Mouse (Mus musculus) liver, embryonic 12.5 days (tissue): ENCODE measurements around the gene Sept9. TPM values are rescaled to one million over a fixed set of nuclear protein-coding genes. Genes with fewer than 3 reads are reported as not detected.

ENCODE experiments used
- ATAC-seq: fragments of 200-750 bp; cut with Nextera tagmentation; 2 replicates; pipeline ENCODE4 v1.8.0; 2017; ENCODE audit warnings: moderate number of reproducible peaks, mild to moderate bottlenecking, moderate library complexity
- H3K27ac ChIP-seq: fragments of 300-500 bp; sonication (generic); 2 replicates; pipeline ENCODE4 v1.5.1; 2016; ENCODE audit warnings: mild to moderate bottlenecking
- H3K27me3 ChIP-seq: fragments of 300-500 bp; sonication (generic); replicated peaks from 2 replicates; pipeline ENCODE4 v1.6.1; 2016; ENCODE audit warnings: mild to moderate bottlenecking, moderate library complexity
- H3K36me3 ChIP-seq: fragments of 300-500 bp; sonication (generic); 2 replicates; pipeline ENCODE4 v1.6.1; 2016; ENCODE audit warnings: mild to moderate bottlenecking, moderate library complexity
- H3K4me1 ChIP-seq: fragments of 300-500 bp; sonication (generic); 2 replicates; pipeline ENCODE4 v1.6.1; 2016
- H3K4me2 ChIP-seq: fragments of 300-500 bp; sonication (generic); 2 replicates; pipeline ENCODE4 v1.6.1; 2016; ENCODE audit warnings: mild to moderate bottlenecking, moderate library complexity
- H3K4me3 ChIP-seq: fragments of 300-500 bp; sonication (generic); 2 replicates; pipeline ENCODE4 v1.5.1; 2016; ENCODE audit warnings: mild to moderate bottlenecking, moderate library complexity
- H3K9ac ChIP-seq: fragments of 300-500 bp; sonication (generic); 2 replicates; pipeline ENCODE4 v1.6.1; 2016; ENCODE audit warnings: mild to moderate bottlenecking, moderate library complexity
- H3K9me3 ChIP-seq: fragments of 300-500 bp; sonication (generic); replicated peaks from 2 replicates; pipeline ENCODE4 v1.6.1; 2016; ENCODE audit warnings: mild to moderate bottlenecking, moderate library complexity
- WGBS: fragments of 180-500 bp; shearing (Covaris S2); methylation state at CpG from one replicate; pipeline ENCODE4 v1.1.7; 2016; ENCODE audit not compliant: insufficient replicate concordance; 5-methylcytosine and 5-hydroxymethylcytosine counted together
- polyA plus RNA-seq: library from polyadenylated mRNA; unstranded; fragments of >200 nt; fragmentation: Nextera tagmentation; extraction: Ambion mirVana; gene quantifications from 2 replicates; pipeline ENCODE4 v1.2.1, GENCODE M21; 2016

Gene Sept9
- polyA plus RNA-seq, 1 experiment from 2014 or later, result 72.0 TPM

- ATAC-seq, result no peak
- Histone ChIP-seq H3K36me3 (no peaks in the 10 kb centered on the region), H3K9ac (no peak overlapping the region)
These were observed 41.6 kb downstream of the Sept9 start for GRCm38 (mm10) chr11:117240861-117241738.

DNA sequence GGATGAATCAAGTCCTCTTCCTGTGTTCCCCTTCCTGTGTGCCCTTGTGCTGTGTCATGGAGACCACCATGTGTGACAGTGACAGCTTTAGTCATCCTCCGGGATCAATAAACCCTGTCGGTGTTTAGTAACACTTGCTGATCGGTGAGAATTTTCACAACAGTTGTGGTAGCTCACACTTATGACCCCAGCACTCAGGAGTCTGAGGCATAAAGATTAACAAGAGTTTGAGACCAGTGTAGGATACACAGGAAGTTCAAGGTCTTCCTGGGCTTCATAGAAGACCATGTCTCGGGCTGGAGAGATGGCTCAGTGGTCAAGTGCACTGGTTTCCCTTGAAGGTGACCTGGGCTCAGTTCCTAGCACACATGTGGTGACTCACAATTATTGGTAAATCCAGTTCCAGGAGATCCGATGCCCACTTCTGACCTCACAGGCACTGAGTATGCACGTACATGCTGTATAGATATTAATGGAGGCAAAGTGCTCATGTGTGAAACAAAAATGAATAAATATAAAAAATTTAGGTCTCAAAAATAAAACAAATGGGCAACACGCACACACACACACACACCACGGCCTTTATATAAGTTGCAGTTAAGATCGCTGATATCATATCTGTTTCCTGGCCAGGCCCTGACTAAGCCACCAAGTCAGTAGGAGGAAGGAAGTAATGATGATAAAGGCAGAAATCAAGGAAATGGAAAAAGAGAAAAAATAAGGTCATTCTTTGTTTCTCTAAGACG is 43.1 kb downstream of the Sept9 start:
- H3K4me3 ChIP-seq, result no peak overlapping the region
- no peak overlapping the region for H3K9ac ChIP-seq
- WGBS, result 42% methylated on average over 10 of the region's 10 CpGs
- no peaks in the 10 kb centered on the region for H3K36me3 ChIP-seq
- H3K27ac ChIP-seq, result no peak overlapping the region
- ATAC-seq, result no peak
- H3K27me3 ChIP-seq, result peaks cover 9% of the 10 kb centered on the region; the same call in 1 of the 2 replicates
- no peak overlapping the region for H3K4me2 ChIP-seq
- H3K9me3 ChIP-seq, result no peaks in the 10 kb centered on the region
- peaks cover 37% of the 10 kb centered on the region for H3K4me1 ChIP-seq

More at GRCm38 (mm10) chr11:117240861-117241738, 41.6 kb downstream of the Sept9 start:
- peaks cover 26% of the 10 kb centered on the region for H3K4me1 ChIP-seq
- no peak overlapping the region for H3K27ac ChIP-seq
- H3K9me3 ChIP-seq, result no peaks in the 10 kb centered on the region
- no peak overlapping the region for H3K4me2 ChIP-seq
- H3K4me3 ChIP-seq, result no peak overlapping the region
- peaks cover 18% of the 10 kb centered on the region for H3K27me3 ChIP-seq
- 67% methylated on average over 11 of the region's 11 CpGs for WGBS

DNA sequence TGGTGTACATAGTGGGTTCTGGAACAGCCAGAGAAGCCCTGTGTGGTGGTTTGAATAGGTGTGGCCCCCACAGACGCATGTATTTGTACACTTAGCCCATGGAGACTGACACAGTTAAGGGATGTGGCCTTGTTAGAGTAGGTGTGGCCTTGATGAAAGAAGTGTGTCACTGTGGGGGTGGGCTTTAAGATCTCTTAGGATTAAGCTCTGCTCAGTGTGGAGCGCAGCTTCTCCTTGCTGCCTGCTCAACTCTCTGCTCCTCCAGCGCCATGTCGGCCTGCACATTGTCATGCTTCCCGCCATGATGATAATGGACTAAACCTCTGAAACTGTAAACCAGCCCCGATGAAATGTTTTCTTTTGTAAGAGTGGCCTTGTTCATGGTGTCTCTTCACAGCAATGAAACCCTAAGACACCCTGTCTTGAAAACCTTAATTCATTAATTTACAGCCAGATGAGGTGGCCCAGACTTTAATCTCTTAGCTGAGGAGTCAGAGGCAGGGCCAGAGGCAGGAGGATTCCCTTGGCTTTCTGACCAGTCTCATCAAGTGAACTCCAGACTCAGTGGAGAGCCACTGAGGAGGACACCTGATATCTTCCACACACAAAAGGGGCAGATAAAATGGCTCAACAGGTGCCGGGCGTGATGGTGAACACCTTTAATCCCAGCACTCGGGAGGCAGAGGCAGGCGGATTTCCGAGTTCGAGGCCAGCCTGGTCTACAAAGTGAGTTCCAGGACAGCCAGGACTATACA is 44.3 kb downstream of the Sept9 start:
- Histone ChIP-seq H3K27ac (no peak overlapping the region), H3K9me3 (no peaks in the 10 kb centered on the region), H3K4me2 (no peak overlapping the region), H3K4me3 (no peak overlapping the region), H3K4me1 (peaks cover 45% of the 10 kb centered on the region), H3K27me3 (peaks cover 8% of the 10 kb centered on the region; the same call in 1 of the 2 replicates), H3K36me3 (no peaks in the 10 kb centered on the region), H3K9ac (no peak overlapping the region)
- WGBS, result 66% methylated on average over 12 of the region's 12 CpGs
- no peak for ATAC-seq

- H3K9me3 ChIP-seq, result no peaks in the 10 kb centered on the region
- no peaks in the 10 kb centered on the region for H3K36me3 ChIP-seq
- no peak overlapping the region for H3K4me2 ChIP-seq
- no peak overlapping the region for H3K27ac ChIP-seq
- H3K27me3 ChIP-seq, result no peaks in the 10 kb centered on the region
- no peak overlapping the region for H3K4me3 ChIP-seq
- ATAC-seq, result no peak
- no peak overlapping the region for H3K9ac ChIP-seq
- 45% methylated on average over 8 of the region's 8 CpGs for WGBS
- peaks cover 59% of the 10 kb centered on the region for H3K4me1 ChIP-seq
These were observed 45.7 kb downstream of the Sept9 start for GRCm38 (mm10) chr11:117245041-117245725.

GRCm38 (mm10) chr11:117245846-117246245 is 46.4 kb downstream of the Sept9 start:
- no peak for ATAC-seq
- Histone ChIP-seq H3K36me3 (no peaks in the 10 kb centered on the region), H3K9me3 (no peaks in the 10 kb centered on the region), H3K9ac (no peak overlapping the region), H3K4me3 (no peak overlapping the region), H3K4me1 (peaks cover 55% of the 10 kb centered on the region), H3K4me2 (no peak overlapping the region), H3K27me3 (no peaks in the 10 kb centered on the region), H3K27ac (no peak overlapping the region)
- WGBS, result 50% methylated on average over 3 of the region's 3 CpGs

DNA sequence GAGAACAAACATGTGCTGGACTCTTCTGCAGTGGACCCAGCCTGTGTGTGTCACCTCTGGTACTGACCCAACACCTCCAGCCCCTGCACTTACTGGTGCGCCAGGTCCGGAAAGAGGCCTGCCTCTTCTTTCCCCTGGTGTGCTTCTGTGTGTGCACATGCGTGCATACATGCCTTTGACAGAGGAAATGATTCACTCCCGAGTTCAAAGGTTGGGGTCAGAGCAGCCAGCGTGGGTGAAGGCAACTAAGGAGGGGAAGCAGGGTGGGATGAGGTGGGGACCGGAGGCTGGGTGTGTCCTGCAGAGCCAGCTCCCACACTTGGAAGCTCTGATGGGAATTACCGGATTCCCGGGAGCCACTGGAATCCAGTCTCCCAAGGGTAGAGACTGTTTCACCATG is 46.8 kb downstream of the Sept9 start:
- Histone ChIP-seq H3K36me3 (no peaks in the 10 kb centered on the region), H3K4me3 (no peak overlapping the region), H3K27ac (no peak overlapping the region), H3K27me3 (no peaks in the 10 kb centered on the region), H3K9me3 (no peaks in the 10 kb centered on the region), H3K4me1 (peaks cover 55% of the 10 kb centered on the region), H3K4me2 (no peak overlapping the region), H3K9ac (no peak overlapping the region)
- WGBS, result 61% methylated on average over 8 of the region's 8 CpGs
- no peak for ATAC-seq

GRCm38 (mm10) chr11:117246981-117247431 is 47.5 kb downstream of the Sept9 start:
- Histone ChIP-seq H3K27ac (no peak overlapping the region), H3K36me3 (no peaks in the 10 kb centered on the region), H3K27me3 (no peaks in the 10 kb centered on the region), H3K4me1 (peaks cover 54% of the 10 kb centered on the region), H3K9me3 (no peaks in the 10 kb centered on the region), H3K9ac (no peak overlapping the region), H3K4me3 (no peak overlapping the region), H3K4me2 (no peak overlapping the region)
- no peak for ATAC-seq
- WGBS, result 74% methylated on average over 9 of the region's 9 CpGs

DNA sequence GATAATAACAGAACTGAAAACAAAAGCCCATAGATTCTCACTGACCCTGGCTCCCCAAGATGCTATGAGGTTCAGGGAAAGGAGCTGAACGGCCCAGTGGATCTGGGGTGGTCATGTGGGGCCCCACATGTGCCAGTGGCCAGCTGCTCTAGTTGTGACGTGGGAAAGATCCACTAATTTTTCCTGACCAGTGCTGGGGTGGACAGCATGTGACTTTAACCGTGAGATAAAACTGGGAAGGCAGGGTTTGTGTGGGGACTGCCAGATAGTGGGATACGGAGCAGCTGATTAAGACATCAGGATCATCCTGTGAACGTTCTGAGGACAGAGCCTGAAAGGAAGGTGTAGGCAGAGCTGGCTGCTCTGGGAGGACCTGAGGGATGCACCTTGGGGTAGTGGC is 48.1 kb downstream of the Sept9 start:
- Histone ChIP-seq H3K4me3 (no peak overlapping the region), H3K36me3 (no peaks in the 10 kb centered on the region), H3K4me1 (peaks cover 48% of the 10 kb centered on the region), H3K9me3 (no peaks in the 10 kb centered on the region), H3K27ac (no peak overlapping the region), H3K9ac (no peak overlapping the region), H3K27me3 (no peaks in the 10 kb centered on the region), H3K4me2 (no peak overlapping the region)
- 48% methylated on average over 5 of the region's 5 CpGs for WGBS
- no peak for ATAC-seq

GRCm38 (mm10) chr11:117248734-117249248 is 49.3 kb downstream of the Sept9 start:
- H3K4me3 ChIP-seq, result no peak overlapping the region
- H3K36me3 ChIP-seq, result no peaks in the 10 kb centered on the region
- no peaks in the 10 kb centered on the region for H3K9me3 ChIP-seq
- H3K4me1 ChIP-seq, result peaks cover 51% of the 10 kb centered on the region
- H3K4me2 ChIP-seq, result no peak overlapping the region
- WGBS, result 41% methylated on average over 11 of the region's 11 CpGs
- H3K27me3 ChIP-seq, result no peaks in the 10 kb centered on the region
- H3K9ac ChIP-seq, result no peak overlapping the region
- no peak for ATAC-seq
- no peak overlapping the region for H3K27ac ChIP-seq

DNA sequence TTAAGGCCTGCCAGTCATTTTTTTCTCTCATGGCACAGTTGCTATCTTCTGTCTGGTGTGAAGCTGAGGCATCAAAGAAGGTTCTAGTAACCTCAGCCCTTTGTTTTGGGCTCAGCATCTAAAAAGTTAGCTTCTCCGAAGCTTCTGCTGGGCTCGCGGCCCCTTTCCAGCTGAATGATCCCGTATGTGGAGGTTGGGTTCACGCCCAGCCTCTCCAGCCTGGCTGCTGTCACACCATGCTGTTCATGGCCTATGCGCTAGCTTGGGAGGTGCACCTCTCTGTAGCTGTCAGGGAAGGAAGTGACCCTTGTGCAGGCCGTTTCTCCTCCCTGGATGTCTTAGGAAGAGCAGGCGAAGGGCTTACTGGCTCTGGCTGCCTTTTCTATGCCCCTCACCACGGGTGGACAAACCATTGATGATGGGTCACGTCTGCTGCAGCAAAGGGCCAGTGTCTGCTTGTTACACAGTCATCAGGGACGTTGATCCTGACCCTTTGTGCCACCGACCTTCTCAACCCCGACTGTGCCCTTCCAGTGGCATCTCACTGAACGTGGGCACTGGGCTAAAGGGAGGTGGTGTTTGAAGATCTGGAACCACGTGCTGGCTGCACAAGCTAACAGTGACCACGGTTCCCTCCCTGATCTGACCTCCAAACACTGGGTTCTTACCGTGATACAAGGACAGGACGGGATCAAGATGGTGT is 50.0 kb downstream of the Sept9 start:
- Histone ChIP-seq H3K4me3 (no peak overlapping the region), H3K9me3 (no peaks in the 10 kb centered on the region), H3K36me3 (no peaks in the 10 kb centered on the region), H3K27me3 (no peaks in the 10 kb centered on the region), H3K27ac (no peak overlapping the region), H3K4me1 (peaks cover 52% of the 10 kb centered on the region), H3K9ac (no peak overlapping the region), H3K4me2 (no peak overlapping the region)
- 53% methylated on average over 18 of the region's 18 CpGs for WGBS
- no peak for ATAC-seq
